In the genomic region with DNA sequence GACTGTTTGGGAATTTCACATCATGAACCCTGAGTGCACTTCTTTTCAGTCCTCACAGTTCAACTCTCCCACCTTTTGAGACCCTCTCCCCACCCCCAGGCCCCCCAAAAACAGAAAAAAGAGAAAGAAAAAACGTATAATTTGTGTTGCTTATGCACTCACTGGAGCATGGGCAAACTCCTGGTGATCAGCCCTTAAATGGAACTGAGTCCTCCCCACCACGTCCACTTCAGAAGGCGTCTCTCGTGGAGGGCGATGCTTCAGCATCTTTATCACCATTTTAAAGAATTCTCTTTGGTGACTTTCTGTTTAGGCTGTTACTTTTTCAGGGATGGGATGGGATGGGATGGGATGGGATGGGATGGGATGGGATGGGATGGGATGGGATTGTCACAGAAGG, we compare ENCODE assay signal across 30 mouse cellular contexts. TPM values are rescaled to one million over a fixed set of nuclear protein-coding genes. Genes with fewer than 3 reads are reported as not detected.
A peak's percentile ranks its signal among the peaks of the same experiment; 100 is the strongest.
DNase-seq lines count a peak whose midpoint lies in the region; ATAC-seq and TF ChIP-seq lines count a peak whose summit lies in the region.
"Had no signal": no experiment of that assay in that cellular context is flagged by ENCODE, and none has a peak within 500 bp of the region (broad histone marks: within the 10 kb centered on the region; RNA-seq: fewer than 3 reads in every experiment).

No protein-coding gene starts in this region.

- no peak for ATAC-seq in midbrain, embryonic 14.5 days (ENCODE audit: low FRiP score, low TSS enrichment)
- ATAC-seq: activated CD4-positive, CD25-positive, alpha-beta regulatory T cell, adult 4 months; CD4-positive, CD25-positive, alpha-beta regulatory T cell, adult 4 months; forebrain, embryonic 14.5 days; forebrain, embryonic 16.5 days; Patski had no signal

- no peak overlapping the region for H3K4me2 ChIP-seq in midbrain, embryonic 14.5 days (ENCODE audit: low read length)
- H3K4me2 ChIP-seq: embryonic facial prominence, embryonic 13.5 days; embryonic facial prominence, embryonic 15.5 days; forebrain, embryonic 12.5 days had no signal

- TF ChIP-seq POLR2A in MEL (IDR thresholded peaks at IDR 0.05; ENCODE audit: control insufficient read depth in 1 of 2, insufficient read depth in 1 of 2, low read depth in 1 of 2, low read length in 2 of 2, poor library complexity in 1 of 2) = no peak

- no peaks in the 10 kb centered on the region for H3K36me3 ChIP-seq in MEL (ENCODE audit: control insufficient read depth in 1 of 2, insufficient read depth in 2 of 2, low read length in 2 of 2)
- no peaks in the 10 kb centered on the region for H3K36me3 ChIP-seq in midbrain, embryonic 14.5 days (ENCODE audit: control insufficient read depth, insufficient read depth, low read length)
- H3K36me3 ChIP-seq: embryonic facial prominence, embryonic 13.5 days; embryonic facial prominence, embryonic 15.5 days; forebrain, embryonic 10.5 days; forebrain, embryonic 12.5 days; G1E had no signal

- no peaks in the 10 kb centered on the region for H3K79me2 ChIP-seq in MEL (ENCODE audit: control insufficient read depth, insufficient read depth, low read length, poor library complexity)

- no peak for TF ChIP-seq RAD21 in MEL (IDR thresholded peaks at IDR 0.05; ENCODE audit: low read depth, low read length)

- TF ChIP-seq EP300 in MEL (IDR thresholded peaks at IDR 0.05; ENCODE audit: low read depth in 1 of 2, low read length in 2 of 2) = no peak

- TF ChIP-seq CTCF in MEL (IDR thresholded peaks at IDR 0.05 in 2 of 3, conservative IDR thresholded peaks at IDR 0.05 in 1 of 3; ENCODE audit: control insufficient read depth in 1 of 3, insufficient read depth in 1 of 3, low read depth in 2 of 3, low read length in 3 of 3, poor library complexity in 1 of 3, severe bottlenecking in 1 of 3) = no peak

- H3K9ac ChIP-seq in MEL (ENCODE audit: control insufficient read depth, low read depth, low read length, poor library complexity, severe bottlenecking) = no peak overlapping the region
- H3K9ac ChIP-seq in midbrain, embryonic 14.5 days (replicated peaks; ENCODE audit: low read length) = no peak overlapping the region
- H3K9ac ChIP-seq: embryonic facial prominence, embryonic 13.5 days; embryonic facial prominence, embryonic 15.5 days; forebrain, embryonic 12.5 days had no signal

- peaks cover 0 to 6% of the 10 kb centered on the region in 2 experiments; a peak in 3 of 4 replicates for H3K27me3 ChIP-seq in MEL (ENCODE audit: control insufficient read depth in 1 of 2, insufficient read depth in 2 of 2, low read length in 2 of 2)
- no peaks in the 10 kb centered on the region for H3K27me3 ChIP-seq in midbrain, embryonic 14.5 days (ENCODE audit: control insufficient read depth, insufficient read depth, low read length)
- H3K27me3 ChIP-seq: CH12.LX; embryonic facial prominence, embryonic 13.5 days; embryonic facial prominence, embryonic 15.5 days; forebrain, embryonic 12.5 days had no signal

- H3K27ac ChIP-seq in MEL (ENCODE audit: control insufficient read depth, low read depth, low read length) = no peak overlapping the region
- H3K27ac ChIP-seq in midbrain, embryonic 14.5 days (replicated peaks; ENCODE audit: low read depth, low read length) = no peak overlapping the region
- H3K27ac ChIP-seq: embryonic facial prominence, embryonic 13.5 days; embryonic facial prominence, embryonic 15.5 days; forebrain, embryonic 10.5 days; forebrain, embryonic 12.5 days had no signal

- no peak overlapping the region; a peak in 1 of 4 replicates for H3K4me3 ChIP-seq in MEL (ENCODE audit: control insufficient read depth in 1 of 2, insufficient read depth in 1 of 2, low read depth in 2 of 2, low read length in 2 of 2)
- H3K4me3 ChIP-seq in midbrain, embryonic 14.5 days (replicated peaks; ENCODE audit: low read depth, low read length) = no peak overlapping the region
- H3K4me3 ChIP-seq: embryonic facial prominence, embryonic 13.5 days; embryonic facial prominence, embryonic 15.5 days; erythroblast, embryonic 14.5 days; forebrain, embryonic 10.5 days; forebrain, embryonic 12.5 days had no signal

- no peaks in the 10 kb centered on the region for H3K9me3 ChIP-seq in MEL (replicated peaks; ENCODE audit: insufficient read depth, low read length)
- no peaks in the 10 kb centered on the region for H3K9me3 ChIP-seq in midbrain, embryonic 14.5 days (ENCODE audit: control insufficient read depth, low read length)
- H3K9me3 ChIP-seq: embryonic facial prominence, embryonic 13.5 days; embryonic facial prominence, embryonic 15.5 days; forebrain, embryonic 10.5 days; forebrain, embryonic 12.5 days; G1E had no signal

- H3K4me1 ChIP-seq in MEL (ENCODE audit: control insufficient read depth in 1 of 2, insufficient read depth in 2 of 2, low read length in 2 of 2) = peaks cover 0 to 8% of the 10 kb centered on the region in 2 experiments; a peak in 2 of 4 replicates
- H3K4me1 ChIP-seq in midbrain, embryonic 14.5 days (ENCODE audit: control insufficient read depth, insufficient read depth, low read length) = no peaks in the 10 kb centered on the region
- H3K4me1 ChIP-seq: embryonic facial prominence, embryonic 13.5 days; embryonic facial prominence, embryonic 15.5 days; forebrain, embryonic 10.5 days; forebrain, embryonic 12.5 days had no signal

- 81% methylated on average over 5 of the region's 5 CpGs for WGBS in midbrain, embryonic 14.5 days

- DNase-seq in 3T3-L1 (ENCODE audit: low read depth, low spot score) (peak; percentile 28), MEL (ENCODE audit: low read depth, low spot score) (peak; percentile 55)
- DNase-seq in c-Kit-negative CD71-positive TER-119-positive erythroid progenitor cells, embryonic 14.5 days (ENCODE audit: low read depth, low spot score) = peak; percentile 51
- DNase-seq in cerebellum, adult 11-12 months = no peak
- no peak for DNase-seq in midbrain, embryonic 14.5 days
- no peak for DNase-seq in lung, postnatal 4 days
- DNase-seq: adrenal gland, adult 8-10 months; adrenal gland, postnatal 14 days; adrenal gland, postnatal 36 days; B cell, adult 2 months; cerebellum, adult 18-20 months; cerebellum, adult 8-10 months; cerebellum, adult 9-11 months; cerebellum, postnatal 14 days; cerebellum, postnatal 36 days; embryo, embryonic 11 days had no signal

TF ChIP-seq in MEL, 35 proteins besides CTCF, POLR2A, EP300 and RAD21:
- TF ChIP-seq GABPA (IDR thresholded peaks at IDR 0.05; ENCODE audit: low read depth, low read length) (no peak), ELF1 (IDR thresholded peaks at IDR 0.05; ENCODE audit: low read depth, low read length) (no peak), NRF1 (IDR thresholded peaks at IDR 0.05; ENCODE audit: insufficient read depth, low read depth, low read length, poor library complexity, severe bottlenecking) (no peak), CHD1 (IDR thresholded peaks at IDR 0.05; ENCODE audit: low read depth, low read length) (no peak), ZMIZ1 (IDR thresholded peaks at IDR 0.05; ENCODE audit: low read depth, low read length) (no peak), MYB (IDR thresholded peaks at IDR 0.05; ENCODE audit: low read depth, low read length) (no peak), MAX (IDR thresholded peaks at IDR 0.05; ENCODE audit: low read length) (no peak), ETS1 (IDR thresholded peaks at IDR 0.05; ENCODE audit: low read depth, low read length) (no peak), CHD2 (IDR thresholded peaks at IDR 0.05; ENCODE audit: low read length) (no peak), POLR2AphosphoS2 (IDR thresholded peaks at IDR 0.05; ENCODE audit: low read length) (no peak), SIN3A (IDR thresholded peaks at IDR 0.05; ENCODE audit: low read length) (no peak)

RNA-seq across cellular contexts. Expression of a gene that starts 39.4 kb away (rescaled TPM):
- total RNA-seq in MEL (2012; rRNA removed) = not detected in 2 replicates
- polyA plus RNA-seq in MEL (2012; ENCODE audit: insufficient read depth in 1 of 2, insufficient read length in 2 of 2, low read depth in 1 of 2, low replicate concordance in 2 of 2, missing spikeins in 1 of 2) = not detected
- 0.15 and 0.41 TPM in 2 replicates for polyA plus RNA-seq in midbrain, embryonic 14.5 days (2014; fragmentation: Nextera tagmentation; extraction: Ambion mirVana)
- total RNA-seq: adrenal gland, adult 18-20 months; common myeloid progenitor, adult 5-6 weeks had no signal
- polyA plus RNA-seq: embryonic facial prominence, embryonic 13.5 days; embryonic facial prominence, embryonic 15.5 days; erythroblast, embryonic 14.5 days; G1E; Patski had no signal

Comparison
In these comparisons a context has a peak if more than half of its experiments do, and no peak if none do; other contexts are left out.
1. DNase-seq: peak in 3T3-L1 (single experiment), MEL (single experiment) and c-Kit-negative CD71-positive TER-119-positive erythroid progenitor cells, embryonic 14.5 days (single experiment); none in cerebellum, adult 11-12 months (single experiment), midbrain, embryonic 14.5 days (single experiment) and lung, postnatal 4 days (0 of 2).